Mouse (Mus musculus) MEL-GATA-1-ER (cell line): Measurements from ENCODE around the gene Aqp2.

Experiments used
- DNase-seq: peaks from one replicate; pipeline ENCODE4 v3.0.0-alpha.2; 2012; ENCODE audit warnings: low read depth; ENCODE audit errors: extremely low read depth

The Aqp2 gene

DNA sequence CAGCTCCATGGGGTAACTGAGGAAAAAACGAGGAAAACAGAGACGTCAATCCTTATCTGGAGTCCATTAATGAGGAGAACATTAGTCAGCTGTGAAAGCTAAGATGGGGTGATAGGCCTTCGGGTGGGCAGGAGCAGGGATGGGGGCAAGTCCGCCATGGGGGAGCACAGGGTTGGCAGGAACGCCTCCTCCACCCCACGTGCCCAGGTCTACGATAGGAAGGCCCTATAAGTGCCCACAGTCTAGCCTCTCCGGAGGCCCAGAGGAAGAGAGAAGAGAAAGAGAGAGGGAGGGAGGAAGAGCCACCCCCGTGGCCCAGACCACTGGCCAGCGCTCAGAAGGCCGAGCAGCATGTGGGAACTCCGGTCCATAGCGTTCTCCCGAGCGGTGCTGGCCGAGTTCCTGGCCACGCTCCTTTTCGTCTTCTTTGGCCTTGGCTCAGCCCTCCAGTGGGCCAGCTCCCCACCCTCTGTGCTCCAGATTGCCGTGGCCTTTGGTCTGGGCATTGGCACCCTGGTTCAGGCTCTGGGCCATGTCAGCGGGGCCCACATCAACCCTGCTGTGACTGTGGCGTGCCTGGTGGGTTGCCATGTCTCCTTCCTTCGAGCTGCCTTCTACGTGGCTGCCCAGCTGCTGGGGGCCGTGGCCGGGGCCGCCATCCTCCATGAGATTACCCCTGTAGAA lies at the start of gene Aqp2:
Aqp2 (plus strand) TSS at position 254 of the 684 bp plus-strand sequence.
- DNase-seq, result no peak

DNA sequence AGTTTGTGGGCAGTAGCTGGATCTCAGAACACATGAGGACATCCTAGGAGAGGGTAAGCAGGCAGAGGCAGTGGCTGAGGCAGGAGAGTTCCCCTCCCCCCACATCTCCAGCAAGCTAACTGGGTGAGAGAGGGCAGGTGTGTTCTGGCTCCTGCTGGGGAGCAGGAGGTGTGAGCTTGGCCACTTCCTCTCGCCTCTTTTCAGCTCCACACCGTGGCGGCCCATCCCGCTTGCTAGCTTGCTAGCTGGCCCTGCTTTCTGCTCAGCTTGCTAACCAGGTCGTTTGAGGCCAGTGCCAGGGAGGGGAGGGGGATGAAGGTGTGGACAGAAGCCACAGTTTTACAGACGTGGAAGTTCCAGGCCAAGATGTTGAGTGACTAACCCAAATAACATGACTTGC lies 47.7 kb upstream of the Aqp2 start:
- no peak for DNase-seq

DNA sequence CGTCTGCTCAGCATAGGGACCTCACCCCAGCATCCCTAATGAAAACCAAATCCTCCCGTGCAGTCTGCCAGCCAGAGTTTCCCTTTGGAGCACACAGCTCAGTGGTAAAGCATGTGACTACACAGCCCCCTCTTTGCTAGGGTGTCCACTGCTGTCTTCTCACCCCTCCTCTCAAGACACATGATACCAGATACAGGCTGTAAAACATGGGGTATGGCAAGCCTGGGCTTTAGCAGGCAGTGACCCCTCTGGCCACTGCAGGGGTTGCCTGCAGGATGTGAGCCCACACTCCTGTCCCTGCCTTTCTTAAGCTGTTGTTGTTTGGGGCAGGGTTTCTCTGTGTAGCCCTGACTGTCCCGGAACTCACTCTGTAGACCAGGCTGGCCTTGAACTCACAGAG lies 46.8 kb upstream of the Aqp2 start:
- no peak for DNase-seq

DNA sequence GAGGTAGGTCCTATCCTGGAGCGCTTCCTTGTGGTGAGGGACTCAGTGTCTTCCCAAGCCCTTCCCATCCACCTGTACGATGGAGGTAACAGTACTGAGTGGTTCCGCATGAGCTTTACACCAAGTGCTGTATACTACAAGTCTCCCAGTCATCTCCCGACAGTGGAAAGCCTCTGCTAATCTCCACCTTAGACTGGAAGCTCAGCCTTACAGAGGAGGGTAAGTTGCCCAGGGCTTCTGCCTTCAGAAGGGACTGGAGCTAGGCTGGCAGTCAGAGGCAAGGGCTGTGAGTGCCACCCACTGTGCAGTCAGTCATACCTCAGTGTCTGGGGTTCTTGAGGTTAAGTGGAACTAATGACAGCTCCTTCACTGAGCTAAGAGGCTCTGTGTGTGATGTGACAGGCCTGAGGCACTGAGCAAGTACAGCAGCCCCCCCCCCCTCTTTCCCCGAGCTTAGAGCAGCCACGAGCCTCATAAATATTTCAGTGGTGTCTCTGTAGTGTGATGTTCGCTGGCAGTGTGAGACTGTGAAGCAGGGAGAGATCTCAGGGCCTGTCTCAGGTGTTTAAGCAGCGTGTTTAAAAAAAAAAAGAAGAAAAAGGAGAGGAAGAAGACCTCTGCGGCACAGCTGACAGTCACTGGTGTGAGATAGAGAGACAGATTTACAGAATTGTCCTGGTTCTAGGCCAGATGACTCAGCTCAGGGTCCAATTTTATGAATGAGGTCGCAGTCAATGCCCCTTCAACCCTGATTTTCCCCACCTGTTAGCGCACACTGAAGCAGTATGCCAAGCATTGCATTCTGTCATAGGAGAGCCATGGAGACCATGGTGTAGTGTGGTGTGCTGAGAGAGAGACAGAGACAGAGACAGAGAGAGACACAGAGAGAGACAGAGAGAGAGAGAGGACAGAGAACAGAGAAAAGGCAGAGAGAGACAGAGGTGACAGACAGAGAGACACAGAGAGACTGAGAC lies 41.7 kb upstream of the Aqp2 start:
- DNase-seq, result no peak

DNA sequence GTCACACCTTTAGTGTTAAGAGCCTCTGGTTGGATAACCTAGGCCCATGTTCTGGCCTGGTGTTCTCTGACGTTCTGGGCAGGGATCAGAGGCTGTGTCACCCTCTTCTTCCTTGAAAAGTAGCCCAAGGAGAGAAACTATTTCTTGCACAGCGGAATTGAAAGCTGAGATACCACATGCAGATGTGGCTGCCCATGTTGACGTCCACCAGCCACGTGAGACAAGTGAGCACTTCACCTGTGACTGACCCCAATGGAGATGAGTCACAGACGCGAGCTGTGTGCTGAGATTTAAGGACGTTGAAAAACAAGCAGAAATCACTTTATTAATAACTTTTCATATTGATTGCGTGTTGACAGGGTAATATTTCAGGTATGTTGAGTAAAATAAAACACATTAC lies 39.0 kb upstream of the Aqp2 start:
- no peak for DNase-seq

DNA sequence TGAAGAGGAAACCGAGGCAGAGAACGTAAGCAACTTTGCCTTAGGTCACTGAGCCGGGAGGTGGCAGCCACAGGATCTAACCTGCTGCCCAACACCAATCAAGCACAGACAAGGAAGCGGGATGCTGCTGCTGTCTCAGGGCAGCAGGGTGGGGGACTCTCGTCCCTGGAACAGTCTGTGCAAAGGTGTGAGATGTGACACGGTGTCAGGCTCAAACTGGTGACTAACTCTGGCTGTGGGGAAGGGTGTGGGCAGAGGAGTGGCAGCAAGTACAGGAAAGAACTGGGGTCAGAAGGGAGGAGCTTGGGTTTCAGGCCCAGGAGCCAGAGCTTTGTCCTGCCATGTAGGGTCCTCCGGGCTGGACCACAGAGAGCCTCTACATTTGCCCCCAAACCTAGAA lies 34.8 kb upstream of the Aqp2 start:
- no peak for DNase-seq

DNA sequence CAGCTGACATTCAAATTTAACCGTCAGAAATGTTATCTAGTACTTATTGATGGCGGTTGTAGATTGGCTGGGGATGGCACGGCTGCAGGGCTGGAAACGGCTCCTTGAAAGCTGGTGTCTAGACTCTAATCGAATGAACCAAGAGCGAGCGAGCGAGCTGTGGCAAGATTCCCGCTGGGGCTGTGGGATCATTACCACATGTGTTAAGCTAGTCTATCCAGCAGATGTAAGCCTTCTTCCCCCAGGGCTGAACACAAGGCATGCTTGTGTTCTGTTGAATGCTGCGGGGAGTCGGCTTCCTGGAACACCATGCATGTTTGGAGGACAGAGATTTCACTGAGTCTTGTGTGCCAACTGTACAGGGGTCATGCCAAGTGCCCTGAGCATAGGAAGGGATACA lies 32.3 kb upstream of the Aqp2 start:
- DNase-seq, result no peak

DNA sequence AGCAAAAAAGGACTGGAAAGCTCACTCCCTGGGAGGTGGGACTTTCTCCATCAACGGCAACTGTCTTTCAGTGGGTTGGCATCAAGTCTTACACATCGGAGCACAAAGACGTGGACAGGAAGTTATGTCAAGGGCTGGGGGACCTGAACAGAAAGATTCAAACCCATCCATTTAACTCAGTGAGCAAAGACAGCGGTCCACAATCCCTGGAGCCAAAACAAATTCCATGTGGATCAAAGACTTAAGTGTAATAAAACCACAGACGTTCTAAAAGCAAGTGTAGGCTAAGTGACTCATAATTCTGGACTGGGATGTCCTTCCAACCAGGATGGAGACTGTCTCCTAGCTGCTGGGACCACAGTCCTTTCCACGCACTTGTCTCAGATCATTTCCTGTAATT lies 31.1 kb upstream of the Aqp2 start:
- DNase-seq, result no peak

DNA sequence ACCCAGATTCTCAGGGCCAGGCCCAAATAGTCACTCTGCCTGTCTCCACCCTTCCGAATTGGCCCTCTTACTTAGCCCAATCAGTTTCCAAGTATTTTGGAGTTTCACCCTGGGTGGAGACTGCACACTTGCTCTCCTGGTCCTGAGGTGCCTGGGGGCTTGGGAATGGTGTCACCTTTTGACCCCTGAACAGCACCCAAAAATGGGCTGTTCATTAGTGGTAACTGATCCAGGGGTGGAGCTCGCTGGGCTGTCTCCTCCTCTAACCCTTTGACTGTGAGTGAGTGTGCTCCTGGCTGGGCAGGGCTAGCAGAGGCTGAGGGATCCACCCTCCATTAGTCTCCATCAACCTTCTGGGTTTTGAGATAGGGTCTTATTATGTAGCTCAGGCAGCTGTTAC lies 29.0 kb upstream of the Aqp2 start:
- no peak for DNase-seq

DNA sequence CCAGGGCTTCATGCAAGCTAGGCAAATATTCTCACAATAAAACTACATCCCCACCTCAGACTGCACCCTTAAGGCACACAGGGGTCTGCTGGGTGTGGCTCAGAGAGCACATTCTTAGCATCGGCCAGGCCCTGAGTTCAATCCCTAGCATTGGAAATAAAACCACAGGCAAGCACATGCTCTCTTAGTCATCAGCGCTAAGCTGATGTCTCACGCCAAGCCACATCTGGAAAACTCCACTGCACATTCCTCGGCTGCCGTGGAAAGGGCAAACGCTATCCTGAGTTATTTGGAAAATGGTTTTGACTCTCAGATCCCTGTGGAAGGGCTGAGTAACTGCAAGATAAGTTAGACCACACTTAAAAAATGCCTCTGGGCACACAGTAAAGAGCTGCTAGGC lies 25.1 kb upstream of the Aqp2 start:
- no peak for DNase-seq

DNA sequence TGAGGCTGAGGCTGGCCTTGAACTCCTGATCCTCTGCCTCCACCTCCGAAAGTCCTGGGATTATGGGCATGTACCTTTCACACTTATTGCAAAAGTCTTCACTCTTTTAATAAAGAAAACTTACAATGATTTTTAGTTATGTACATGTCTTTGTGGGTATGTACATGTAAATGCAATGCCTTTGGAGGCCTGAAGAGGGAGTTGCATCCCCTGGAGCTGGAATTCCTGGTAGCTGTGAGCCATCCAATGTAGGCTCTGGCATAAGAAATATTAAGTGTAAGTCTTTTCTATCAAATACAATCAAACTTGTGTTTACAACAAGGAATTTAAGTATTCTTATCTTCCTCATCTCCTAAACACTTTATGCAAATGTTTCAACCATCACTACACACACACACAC lies 19.9 kb upstream of the Aqp2 start:
- no peak for DNase-seq

DNA sequence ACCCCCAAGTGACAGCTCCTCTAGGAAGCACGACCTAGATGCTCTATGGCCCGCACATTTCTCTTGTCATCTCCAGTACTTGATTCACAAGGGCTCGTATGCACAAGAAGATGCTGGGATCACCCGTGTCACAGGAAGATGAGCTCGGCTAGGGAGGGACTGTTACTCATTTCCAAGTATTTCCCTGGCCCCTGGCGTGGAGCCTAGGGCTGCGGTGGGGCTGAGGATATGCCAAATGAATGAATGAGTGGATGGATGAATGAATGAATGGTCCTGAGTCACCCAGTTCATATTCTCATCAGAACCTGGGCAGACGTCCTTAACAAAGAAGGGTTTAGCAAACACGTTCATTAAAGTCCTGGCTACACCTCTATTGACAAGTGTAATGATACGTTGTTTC lies 18.6 kb upstream of the Aqp2 start:
- no peak for DNase-seq

DNA sequence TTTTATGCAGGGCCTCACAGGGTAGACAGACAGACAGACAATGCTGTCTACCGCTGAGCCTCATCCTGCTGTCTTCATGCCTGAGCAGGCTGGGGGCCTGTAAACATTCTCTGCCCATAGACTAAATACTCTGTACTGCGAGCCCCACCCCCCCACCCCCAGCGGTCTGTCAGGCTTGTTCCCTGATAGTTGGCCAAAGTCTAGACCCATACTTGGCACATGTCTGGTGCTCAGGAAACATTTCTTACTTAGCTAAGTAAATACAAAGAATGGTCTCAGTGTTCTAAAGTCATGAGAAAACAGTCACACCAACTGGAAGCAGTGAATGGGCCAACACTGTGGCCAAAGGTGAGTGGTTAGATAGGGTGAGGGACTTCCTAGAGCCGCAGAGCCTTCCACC lies 11.5 kb upstream of the Aqp2 start:
- DNase-seq, result no peak

DNA sequence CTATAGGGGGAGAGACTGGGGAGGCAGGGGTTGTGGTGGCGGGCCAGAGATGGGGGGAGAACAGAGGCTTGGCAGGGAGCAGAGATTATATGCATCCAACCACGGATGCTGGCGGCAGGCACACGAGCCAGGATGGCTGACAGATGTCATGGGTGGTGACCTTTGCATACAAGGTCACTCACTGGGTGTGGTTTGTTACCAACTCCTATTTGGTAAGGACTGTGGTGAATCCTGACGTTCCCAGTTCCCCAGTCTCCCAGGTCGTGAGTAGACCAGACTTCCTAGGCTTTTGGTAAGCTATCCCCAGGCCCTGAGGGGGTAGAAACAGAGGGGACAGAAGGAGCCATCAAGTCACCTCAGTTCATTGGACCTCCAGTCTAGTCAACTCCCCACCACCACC lies 10.2 kb upstream of the Aqp2 start:
- DNase-seq, result no peak

DNA sequence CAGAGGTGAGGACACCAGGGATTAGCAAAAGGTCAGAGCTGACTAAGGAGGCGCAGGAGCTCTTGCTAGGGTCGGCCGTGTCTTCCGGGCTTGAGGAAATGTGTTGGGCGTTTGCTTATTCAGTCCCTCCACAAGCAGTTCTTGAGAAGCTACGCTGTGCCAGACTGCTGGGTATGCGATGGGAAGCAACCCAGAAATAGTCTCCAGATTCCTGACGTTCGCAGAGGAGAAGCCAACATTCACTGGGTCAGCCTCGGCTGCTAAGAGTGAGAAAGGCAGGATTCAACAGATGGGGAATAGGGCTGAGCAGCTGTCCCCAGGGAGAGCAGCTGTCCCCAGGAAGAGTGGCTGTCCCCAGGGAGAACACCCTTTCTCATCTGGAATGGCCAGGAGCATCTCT lies 9.7 kb upstream of the Aqp2 start:
- DNase-seq, result no peak

DNA sequence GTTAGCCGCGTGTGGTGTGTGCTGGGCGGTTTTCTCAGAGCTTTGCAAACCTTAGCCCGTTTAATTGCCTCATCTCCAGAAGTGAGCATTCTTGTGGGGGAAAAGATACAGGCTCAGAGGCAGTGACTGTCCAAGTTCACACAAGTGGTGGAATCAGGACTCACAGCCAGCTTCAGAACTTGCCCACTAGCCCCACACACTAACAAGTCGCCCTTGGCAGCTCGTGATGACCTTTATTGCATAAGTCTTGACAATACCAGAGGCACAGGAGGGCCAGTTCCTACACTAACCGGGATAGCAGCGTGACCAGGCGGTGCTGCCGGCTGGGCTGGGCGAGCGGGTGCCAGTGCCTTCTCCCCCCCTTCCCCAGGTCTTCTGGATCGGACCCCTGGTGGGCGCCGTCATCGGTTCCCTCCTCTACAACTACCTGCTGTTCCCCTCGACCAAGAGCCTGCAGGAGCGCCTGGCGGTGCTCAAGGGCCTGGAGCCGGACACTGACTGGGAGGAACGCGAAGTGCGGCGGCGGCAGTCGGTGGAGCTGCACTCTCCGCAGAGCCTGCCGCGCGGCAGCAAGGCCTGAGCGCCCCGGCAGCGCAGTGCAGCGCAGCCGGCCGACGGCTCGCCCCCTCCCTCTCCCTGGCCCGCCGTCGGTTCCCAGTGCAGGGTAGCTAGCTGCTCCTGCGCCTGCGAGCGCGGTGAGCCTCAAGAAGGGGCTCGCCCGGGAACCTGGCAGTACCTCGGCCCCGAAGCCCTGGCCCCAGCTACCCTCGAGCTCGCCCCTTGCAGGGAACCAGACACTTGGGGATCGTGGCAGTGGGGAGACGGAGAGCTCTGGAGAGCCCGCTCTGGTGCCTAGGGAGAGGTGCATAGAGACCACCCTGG lies 4.8 kb downstream of the Aqp2 start:
- DNase-seq, result no peak

DNA sequence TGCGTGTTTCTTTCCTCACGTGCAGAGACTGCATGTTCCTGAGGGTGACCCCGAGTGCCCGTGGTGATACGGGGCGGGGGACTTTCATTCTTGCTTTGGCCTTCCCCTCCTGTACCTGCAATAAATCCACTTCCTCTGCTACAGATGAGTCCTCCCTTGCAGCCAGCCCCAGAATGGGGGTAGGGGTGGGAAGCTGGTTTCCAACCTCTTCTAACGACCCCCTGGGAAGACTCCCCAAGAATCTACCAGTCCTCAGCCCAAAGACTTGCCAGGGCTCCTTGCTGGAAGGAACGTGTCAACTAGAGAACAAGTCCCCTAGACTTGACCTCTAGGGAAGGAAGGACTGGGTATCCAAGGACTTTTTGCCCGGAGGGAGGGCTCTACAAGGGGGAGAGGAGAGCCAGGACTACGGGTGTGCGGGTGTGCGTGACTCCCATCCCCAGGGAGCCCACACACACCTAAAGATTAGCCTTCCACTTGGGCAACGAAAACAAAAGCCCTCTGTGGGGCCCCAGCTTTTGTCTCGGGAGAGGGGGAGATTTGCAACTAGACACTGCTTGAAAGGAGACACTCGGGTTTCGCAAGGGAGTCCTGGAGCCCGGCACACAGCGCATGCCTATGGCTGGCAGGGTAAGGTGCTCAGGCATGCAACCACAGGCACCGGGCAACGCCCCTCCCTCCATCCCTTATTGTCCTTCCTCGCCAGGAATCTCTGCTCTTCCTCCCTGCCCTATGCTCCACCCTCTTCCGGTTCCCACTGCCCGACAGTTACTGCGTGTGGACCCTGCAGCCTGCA lies 5.8 kb downstream of the Aqp2 start:
- no peak for DNase-seq

DNA sequence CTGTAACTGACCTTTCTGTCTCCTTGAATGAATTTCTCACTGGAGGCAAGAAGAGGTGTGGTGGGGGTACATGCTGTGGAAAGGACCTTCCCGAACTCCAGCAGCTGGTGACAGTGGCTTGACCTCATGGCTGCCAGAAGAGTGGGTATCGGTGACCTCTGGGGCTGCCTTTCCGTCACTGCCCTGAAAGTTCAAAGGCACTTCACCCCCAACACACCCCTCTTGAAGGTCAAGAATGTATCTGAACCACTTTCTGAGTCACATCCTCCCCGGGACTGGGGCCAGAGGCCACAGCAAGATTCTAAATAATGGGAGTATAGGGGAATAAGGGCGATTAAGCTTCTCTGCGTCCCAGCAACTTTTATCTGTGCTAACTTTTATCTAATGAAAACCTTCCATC lies 6.9 kb downstream of the Aqp2 start:
- no peak for DNase-seq

DNA sequence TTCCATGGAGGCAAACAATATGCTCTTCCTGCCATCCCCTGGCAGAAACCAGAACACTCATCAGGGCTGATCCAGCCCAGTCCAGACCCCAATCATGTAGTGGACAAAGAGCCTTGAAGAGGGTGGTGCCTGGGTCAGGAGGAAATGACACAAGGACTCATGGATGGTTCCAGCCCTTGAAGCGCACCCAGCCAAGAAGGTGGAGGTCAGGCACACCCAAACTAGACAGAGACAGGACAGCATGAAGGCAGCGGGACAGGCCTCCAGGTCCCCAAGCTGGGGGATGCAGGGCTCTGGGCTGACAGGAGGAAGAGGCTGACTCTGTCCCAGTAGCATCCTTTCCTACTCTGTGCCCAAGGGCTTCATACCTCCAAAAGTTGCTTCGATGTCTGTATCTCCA lies 7.7 kb downstream of the Aqp2 start:
- DNase-seq, result no peak

DNA sequence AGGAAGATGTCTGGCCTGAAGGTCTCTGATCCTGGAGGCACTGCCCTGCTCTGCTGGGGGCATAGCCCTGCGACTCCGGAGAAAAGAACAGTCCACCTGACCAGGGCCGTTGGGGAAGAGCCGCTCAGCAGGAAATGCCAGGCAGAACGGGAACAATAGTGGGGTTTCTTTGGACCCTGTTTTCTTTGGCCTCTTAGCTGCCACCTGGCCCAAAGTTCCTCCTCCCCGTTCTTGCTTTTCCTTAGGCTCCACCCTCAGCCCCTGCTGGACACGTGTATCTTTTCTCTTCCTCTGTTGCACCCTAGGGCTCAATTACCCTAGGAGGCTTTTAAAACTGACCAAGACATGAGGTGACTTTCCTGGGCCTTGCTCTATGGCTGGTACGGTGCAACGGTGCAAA lies 10.4 kb downstream of the Aqp2 start:
- no peak for DNase-seq

DNA sequence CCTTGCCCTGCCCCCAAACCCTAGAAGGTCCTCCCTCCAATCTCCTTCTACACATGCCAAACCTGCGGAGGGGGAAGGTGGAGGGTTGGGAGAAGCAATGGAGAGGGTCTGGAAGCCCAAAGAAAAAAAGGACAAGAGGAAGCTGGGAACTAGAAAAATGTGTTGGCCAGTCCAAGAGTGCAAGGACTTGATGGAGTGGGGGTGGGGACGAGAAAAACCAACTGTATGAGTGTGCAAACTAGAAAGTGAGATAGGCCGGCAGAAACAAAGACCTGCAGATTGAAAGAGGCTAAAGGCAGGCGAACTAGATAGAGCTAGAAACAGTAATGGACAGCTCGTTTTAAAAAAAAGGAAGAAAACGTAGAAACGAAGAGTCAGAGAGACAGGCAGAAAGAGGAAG lies 10.8 kb downstream of the Aqp2 start:
- DNase-seq, result no peak
